Mouse (Mus musculus): ENCODE measurements at regions not wholly inside any gene's neighbourhood (a gene's known extent, or its start where the extent isn't known, plus 50 kb on each side); places are given as distances from the start of the nearest gene placed in this dataset.

DNA sequence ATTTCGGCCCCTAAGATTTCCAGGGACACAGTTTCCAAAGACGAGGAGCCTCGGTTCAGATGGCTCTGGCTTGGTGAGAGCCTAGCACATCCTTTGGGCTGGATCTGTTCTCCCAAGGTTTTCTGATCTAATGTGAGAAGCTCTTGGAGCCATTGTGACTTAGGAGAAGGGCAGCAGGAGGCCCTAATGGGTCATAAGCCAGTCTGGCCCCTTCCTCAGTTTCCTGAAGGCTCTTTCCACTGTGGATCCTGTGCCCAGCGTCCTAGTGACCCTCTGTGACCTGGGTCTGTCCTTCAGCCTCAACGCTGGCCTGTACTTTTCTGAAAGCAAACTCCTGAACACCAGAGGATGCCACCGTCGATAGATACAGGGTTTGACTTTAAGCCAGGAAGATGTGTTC is 113.1 kb upstream of the Haao start:
- no peaks in the 10 kb centered on the region for H3K79me2 ChIP-seq (ENCODE audit: control insufficient read depth, insufficient read depth)
- H3K36me3 ChIP-seq (ENCODE audit: control insufficient read depth, insufficient read depth) = no peaks in the 10 kb centered on the region
- TF ChIP-seq TCF3 (IDR thresholded peaks at IDR 0.05; ENCODE audit: insufficient read length, low read depth) (no peak), CEBPB (IDR thresholded peaks at IDR 0.05; ENCODE audit: insufficient read depth, poor library complexity, severe bottlenecking) (no peak), REST (IDR thresholded peaks at IDR 0.05; ENCODE audit: insufficient read depth, insufficient read length) (no peak), E2F4 (IDR thresholded peaks at IDR 0.05; ENCODE audit: insufficient read depth) (no peak), POLR2AphosphoS2 (IDR thresholded peaks at IDR 0.05; ENCODE audit: insufficient read length, low read depth) (no peak), POLR2A (IDR thresholded peaks at IDR 0.05; ENCODE audit: insufficient read length, low read depth) (no peak), MAX (IDR thresholded peaks at IDR 0.05; ENCODE audit: low read depth) (no peak), USF1 (IDR thresholded peaks at IDR 0.05; ENCODE audit: low read depth) (no peak), MYOG (IDR thresholded peaks at IDR 0.05; ENCODE audit: control insufficient read depth in 1 of 3, insufficient read depth in 1 of 3, insufficient read length in 2 of 3, low read depth in 2 of 3) (no peak), SRF (IDR thresholded peaks at IDR 0.05; ENCODE audit: control insufficient read depth, insufficient read length, low read depth) (no peak), MYOD1 (IDR thresholded peaks at IDR 0.05; ENCODE audit: control insufficient read depth in 1 of 3, insufficient read length in 2 of 3, low read depth in 2 of 3) (no peak), TCF12 (IDR thresholded peaks at IDR 0.05; ENCODE audit: insufficient read depth, poor library complexity, severe bottlenecking) (no peak)
- no peak overlapping the region for H3K4me3 ChIP-seq
- no peak overlapping the region for H3K4me2 ChIP-seq (ENCODE audit: low read depth)
- H3K27me3 ChIP-seq (ENCODE audit: control insufficient read depth, insufficient read depth, insufficient read length) = no peaks in the 10 kb centered on the region
- H3ac ChIP-seq (ENCODE audit: control insufficient read depth, insufficient read length) = no peak overlapping the region

DNA sequence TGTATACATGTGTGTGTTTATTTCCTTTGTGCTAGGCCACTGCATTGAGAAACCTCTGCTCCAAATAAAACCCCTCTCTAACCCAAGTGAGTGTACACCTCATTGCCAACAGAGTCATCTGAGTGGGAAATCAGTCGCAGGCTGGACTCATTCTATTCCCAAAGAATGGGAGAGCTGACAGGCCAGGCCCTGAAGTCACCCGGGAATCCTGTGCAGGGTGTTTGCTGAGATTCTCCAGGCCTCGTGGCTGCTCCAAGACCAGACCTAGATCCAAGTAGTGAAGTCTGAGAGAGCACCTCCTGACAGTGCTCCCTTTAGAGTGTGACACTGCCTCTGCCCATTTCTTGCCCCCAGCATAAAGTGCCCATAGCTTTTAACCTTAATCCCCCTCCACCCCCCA is 112.4 kb upstream of the Haao start:
- no peaks in the 10 kb centered on the region for H3K79me2 ChIP-seq (ENCODE audit: control insufficient read depth, insufficient read depth)
- H3ac ChIP-seq (ENCODE audit: control insufficient read depth, insufficient read length) = no peak overlapping the region
- TF ChIP-seq CEBPB (IDR thresholded peaks at IDR 0.05; ENCODE audit: insufficient read depth, poor library complexity, severe bottlenecking) (no peak), POLR2A (IDR thresholded peaks at IDR 0.05; ENCODE audit: insufficient read length, low read depth) (no peak), MYOD1 (IDR thresholded peaks at IDR 0.05; ENCODE audit: control insufficient read depth in 1 of 3, insufficient read length in 2 of 3, low read depth in 2 of 3) (no peak), USF1 (IDR thresholded peaks at IDR 0.05; ENCODE audit: low read depth) (no peak), MYOG (IDR thresholded peaks at IDR 0.05; ENCODE audit: control insufficient read depth in 1 of 3, insufficient read depth in 1 of 3, insufficient read length in 2 of 3, low read depth in 2 of 3) (no peak), MAX (IDR thresholded peaks at IDR 0.05; ENCODE audit: low read depth) (no peak), POLR2AphosphoS2 (IDR thresholded peaks at IDR 0.05; ENCODE audit: insufficient read length, low read depth) (no peak), TCF12 (IDR thresholded peaks at IDR 0.05; ENCODE audit: insufficient read depth, poor library complexity, severe bottlenecking) (no peak), E2F4 (IDR thresholded peaks at IDR 0.05; ENCODE audit: insufficient read depth) (no peak), SRF (IDR thresholded peaks at IDR 0.05; ENCODE audit: control insufficient read depth, insufficient read length, low read depth) (no peak), TCF3 (IDR thresholded peaks at IDR 0.05; ENCODE audit: insufficient read length, low read depth) (no peak)
- H3K27me3 ChIP-seq (ENCODE audit: control insufficient read depth, insufficient read depth, insufficient read length) = no peaks in the 10 kb centered on the region
- no peak overlapping the region for H3K4me2 ChIP-seq (ENCODE audit: low read depth)
- no peaks in the 10 kb centered on the region for H3K36me3 ChIP-seq (ENCODE audit: control insufficient read depth, insufficient read depth)
- H3K4me3 ChIP-seq = no peak overlapping the region

DNA sequence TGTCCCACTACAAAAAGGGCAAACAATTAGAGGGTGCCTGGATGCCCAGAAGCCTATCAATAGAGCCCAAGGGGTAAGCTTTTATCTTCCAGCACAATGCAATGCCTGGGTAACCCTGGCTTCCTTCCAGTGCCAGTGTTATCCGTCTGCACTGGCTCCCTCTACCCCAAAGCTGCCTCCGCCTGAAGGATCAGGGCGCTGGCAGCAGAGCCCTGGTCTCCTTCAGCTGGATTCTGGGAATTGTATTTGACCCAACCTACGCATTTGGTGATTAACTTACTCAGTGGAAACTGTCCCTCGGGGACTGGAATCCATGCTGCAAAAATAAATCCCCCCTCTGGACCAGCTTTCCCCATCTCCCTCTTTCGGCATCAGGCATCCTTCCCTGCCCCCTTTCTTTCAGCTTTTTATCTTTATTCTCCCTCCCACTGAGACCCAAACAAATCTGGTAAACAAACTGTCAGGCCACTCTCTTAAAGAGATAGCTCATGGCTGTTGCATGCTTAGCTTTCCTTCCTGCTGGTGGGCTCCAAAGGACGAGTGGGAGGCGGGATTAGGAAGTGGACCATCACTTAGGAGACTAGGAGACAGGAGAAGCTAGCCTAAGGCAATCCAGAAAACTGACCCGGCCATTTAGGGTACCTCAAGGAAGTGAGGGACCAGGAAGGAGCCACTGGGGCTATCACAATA is 111.5 kb upstream of the Haao start:
- Histone ChIP-seq H3K4me3 (no peak overlapping the region), H3K27me3 (ENCODE audit: control insufficient read depth, insufficient read depth, insufficient read length) (no peaks in the 10 kb centered on the region), H3K4me2 (ENCODE audit: low read depth) (no peak overlapping the region), H3ac (ENCODE audit: control insufficient read depth, insufficient read length) (no peak overlapping the region), H3K79me2 (ENCODE audit: control insufficient read depth, insufficient read depth) (no peaks in the 10 kb centered on the region), H3K36me3 (ENCODE audit: control insufficient read depth, insufficient read depth) (no peaks in the 10 kb centered on the region)
- TF ChIP-seq POLR2AphosphoS2 (IDR thresholded peaks at IDR 0.05; ENCODE audit: insufficient read length, low read depth) = no peak
- no peak for TF ChIP-seq SRF (IDR thresholded peaks at IDR 0.05; ENCODE audit: control insufficient read depth, insufficient read length, low read depth)
- no peak for TF ChIP-seq TCF12 (IDR thresholded peaks at IDR 0.05; ENCODE audit: insufficient read depth, poor library complexity, severe bottlenecking)
- TF ChIP-seq E2F4 (IDR thresholded peaks at IDR 0.05; ENCODE audit: insufficient read depth) = no peak
- no peak for TF ChIP-seq MYOG (IDR thresholded peaks at IDR 0.05; ENCODE audit: control insufficient read depth in 1 of 3, insufficient read depth in 1 of 3, insufficient read length in 2 of 3, low read depth in 2 of 3)
- TF ChIP-seq CEBPB (IDR thresholded peaks at IDR 0.05; ENCODE audit: insufficient read depth, poor library complexity, severe bottlenecking) = no peak
- TF ChIP-seq MYOD1 (IDR thresholded peaks at IDR 0.05; ENCODE audit: control insufficient read depth in 1 of 3, insufficient read length in 2 of 3, low read depth in 2 of 3) = no peak
- no peak for TF ChIP-seq REST (IDR thresholded peaks at IDR 0.05; ENCODE audit: insufficient read depth, insufficient read length)
- TF ChIP-seq MAX (IDR thresholded peaks at IDR 0.05; ENCODE audit: low read depth) = no peak
- TF ChIP-seq USF1 (IDR thresholded peaks at IDR 0.05; ENCODE audit: low read depth) = no peak
- TF ChIP-seq POLR2A (IDR thresholded peaks at IDR 0.05; ENCODE audit: insufficient read length, low read depth) = no peak
- TF ChIP-seq TCF3 (IDR thresholded peaks at IDR 0.05; ENCODE audit: insufficient read length, low read depth) = no peak

- no peak for TF ChIP-seq MAX (IDR thresholded peaks at IDR 0.05; ENCODE audit: low read depth)
- TF ChIP-seq POLR2A (IDR thresholded peaks at IDR 0.05; ENCODE audit: insufficient read length, low read depth) = no peak
- TF ChIP-seq USF1 (IDR thresholded peaks at IDR 0.05; ENCODE audit: low read depth) = no peak
- no peak for TF ChIP-seq CEBPB (IDR thresholded peaks at IDR 0.05; ENCODE audit: insufficient read depth, poor library complexity, severe bottlenecking)
- TF ChIP-seq REST (IDR thresholded peaks at IDR 0.05; ENCODE audit: insufficient read depth, insufficient read length) = no peak
- TF ChIP-seq MYOG (IDR thresholded peaks at IDR 0.05; ENCODE audit: control insufficient read depth in 1 of 3, insufficient read depth in 1 of 3, insufficient read length in 2 of 3, low read depth in 2 of 3) = no peak
- no peak for TF ChIP-seq E2F4 (IDR thresholded peaks at IDR 0.05; ENCODE audit: insufficient read depth)
- TF ChIP-seq TCF3 (IDR thresholded peaks at IDR 0.05; ENCODE audit: insufficient read length, low read depth) = no peak
- TF ChIP-seq POLR2AphosphoS2 (IDR thresholded peaks at IDR 0.05; ENCODE audit: insufficient read length, low read depth) = no peak
- no peak overlapping the region for H3K4me2 ChIP-seq (ENCODE audit: low read depth)
- H3ac ChIP-seq (ENCODE audit: control insufficient read depth, insufficient read length) = no peak overlapping the region
- no peaks in the 10 kb centered on the region for H3K36me3 ChIP-seq (ENCODE audit: control insufficient read depth, insufficient read depth)
- no peaks in the 10 kb centered on the region for H3K27me3 ChIP-seq (ENCODE audit: control insufficient read depth, insufficient read depth, insufficient read length)
- no peak overlapping the region for H3K4me3 ChIP-seq
- H3K79me2 ChIP-seq (ENCODE audit: control insufficient read depth, insufficient read depth) = no peaks in the 10 kb centered on the region
Measured at GRCm38 (mm10) chr17:83958706-83959105, 110.9 kb upstream of the Haao start.
